Mouse (Mus musculus): ENCODE results near the gene Atrnl1. TPM values are rescaled to one million over a fixed set of nuclear protein-coding genes. Genes with fewer than 3 reads are reported as not detected.

The Atrnl1 gene
- polyA plus RNA-seq, 1 experiment: 8.8 TPM

GRCm38 (mm10) chr19:58100381-58100780 is 489.5 kb downstream of the Atrnl1 start:
- H3K27ac ChIP-seq (ENCODE audit: insufficient read depth, low read depth, low read length): no peak overlapping the region
- H3K4me3 ChIP-seq (ENCODE audit: insufficient read depth, low read length): no peak overlapping the region
- TF ChIP-seq CTCF (IDR thresholded peaks at IDR 0.05; ENCODE audit: low read depth, low read length): no peak
- no peak for TF ChIP-seq POLR2A (IDR thresholded peaks at IDR 0.05; ENCODE audit: borderline replicate concordance, low read depth, low read length)
- H3K4me1 ChIP-seq (ENCODE audit: control insufficient read depth, insufficient read depth, low read length): peaks cover 13% of the 10 kb centered on the region

GRCm38 (mm10) chr19:58104544-58104943 is 493.7 kb downstream of the Atrnl1 start:
- H3K4me1 ChIP-seq (ENCODE audit: control insufficient read depth, insufficient read depth, low read length): peaks cover 24% of the 10 kb centered on the region
- no peak overlapping the region for H3K27ac ChIP-seq (ENCODE audit: insufficient read depth, low read depth, low read length)

GRCm38 (mm10) chr19:58107632-58108031 is 496.8 kb downstream of the Atrnl1 start:
- Histone ChIP-seq H3K27ac (ENCODE audit: insufficient read depth, low read depth, low read length) (no peak overlapping the region), H3K4me3 (ENCODE audit: insufficient read depth, low read length) (no peak overlapping the region), H3K4me1 (ENCODE audit: control insufficient read depth, insufficient read depth, low read length) (peaks cover 24% of the 10 kb centered on the region)
- TF ChIP-seq CTCF (IDR thresholded peaks at IDR 0.05; ENCODE audit: low read depth, low read length): no peak
- no peak for TF ChIP-seq POLR2A (IDR thresholded peaks at IDR 0.05; ENCODE audit: borderline replicate concordance, low read depth, low read length)

More at GRCm38 (mm10) chr19:58104544-58104943, 493.7 kb downstream of the Atrnl1 start:
- no peak overlapping the region for H3K4me3 ChIP-seq (ENCODE audit: insufficient read depth, low read length)
- TF ChIP-seq CTCF (IDR thresholded peaks at IDR 0.05; ENCODE audit: low read depth, low read length) (no peak), POLR2A (IDR thresholded peaks at IDR 0.05; ENCODE audit: borderline replicate concordance, low read depth, low read length) (no peak)

GRCm38 (mm10) chr19:58110491-58110890 is 499.7 kb downstream of the Atrnl1 start:
- TF ChIP-seq CTCF (IDR thresholded peaks at IDR 0.05; ENCODE audit: low read depth, low read length): no peak
- no peak for TF ChIP-seq POLR2A (IDR thresholded peaks at IDR 0.05; ENCODE audit: borderline replicate concordance, low read depth, low read length)
- Histone ChIP-seq H3K27ac (ENCODE audit: insufficient read depth, low read depth, low read length) (no peak overlapping the region), H3K4me1 (ENCODE audit: control insufficient read depth, insufficient read depth, low read length) (peaks cover 10% of the 10 kb centered on the region), H3K4me3 (ENCODE audit: insufficient read depth, low read length) (no peak overlapping the region)

DNA sequence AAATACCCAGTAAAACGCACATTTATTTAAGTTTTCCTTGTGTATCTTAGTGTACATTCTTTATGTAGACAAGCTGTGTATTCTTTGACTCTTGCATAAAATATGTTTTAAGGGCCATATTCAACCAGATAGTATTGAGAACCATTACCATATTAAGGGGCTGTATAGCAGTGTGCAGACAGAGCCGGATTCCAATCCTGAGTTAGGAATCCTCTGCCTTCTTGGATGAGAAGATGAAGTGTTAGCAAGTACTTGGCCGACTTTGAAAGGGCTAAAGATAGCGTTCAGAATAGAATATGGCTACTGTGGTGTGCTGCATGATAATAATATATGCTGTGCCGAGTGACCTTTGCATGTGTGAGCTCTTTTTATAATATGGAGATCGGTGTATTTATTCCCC is 500.5 kb downstream of the Atrnl1 start:
- TF ChIP-seq CTCF (IDR thresholded peaks at IDR 0.05; ENCODE audit: low read depth, low read length) (no peak), POLR2A (IDR thresholded peaks at IDR 0.05; ENCODE audit: borderline replicate concordance, low read depth, low read length) (no peak)
- no peak overlapping the region for H3K4me3 ChIP-seq (ENCODE audit: insufficient read depth, low read length)
- H3K4me1 ChIP-seq (ENCODE audit: control insufficient read depth, insufficient read depth, low read length): peaks cover 9% of the 10 kb centered on the region
- H3K27ac ChIP-seq (ENCODE audit: insufficient read depth, low read depth, low read length): no peak overlapping the region

- H3K4me1 ChIP-seq (ENCODE audit: control insufficient read depth, insufficient read depth, low read length): peaks cover 12% of the 10 kb centered on the region
- H3K4me3 ChIP-seq (ENCODE audit: insufficient read depth, low read length): no peak overlapping the region
- TF ChIP-seq CTCF (IDR thresholded peaks at IDR 0.05; ENCODE audit: low read depth, low read length): no peak
- TF ChIP-seq POLR2A (IDR thresholded peaks at IDR 0.05; ENCODE audit: borderline replicate concordance, low read depth, low read length): no peak
- no peak overlapping the region for H3K27ac ChIP-seq (ENCODE audit: insufficient read depth, low read depth, low read length)
Observed at GRCm38 (mm10) chr19:58112151-58112550, 501.3 kb downstream of the Atrnl1 start.

GRCm38 (mm10) chr19:58113092-58113731 is 502.4 kb downstream of the Atrnl1 start:
- no peak overlapping the region for H3K4me3 ChIP-seq (ENCODE audit: insufficient read depth, low read length)
- no peak for TF ChIP-seq POLR2A (IDR thresholded peaks at IDR 0.05; ENCODE audit: borderline replicate concordance, low read depth, low read length)
- no peak for TF ChIP-seq CTCF (IDR thresholded peaks at IDR 0.05; ENCODE audit: low read depth, low read length)
- peaks cover 14% of the 10 kb centered on the region for H3K4me1 ChIP-seq (ENCODE audit: control insufficient read depth, insufficient read depth, low read length)
- H3K27ac ChIP-seq (ENCODE audit: insufficient read depth, low read depth, low read length): no peak overlapping the region

GRCm38 (mm10) chr19:58117595-58117994 is 506.8 kb downstream of the Atrnl1 start:
- H3K27ac ChIP-seq (ENCODE audit: insufficient read depth, low read depth, low read length): no peak overlapping the region

DNA sequence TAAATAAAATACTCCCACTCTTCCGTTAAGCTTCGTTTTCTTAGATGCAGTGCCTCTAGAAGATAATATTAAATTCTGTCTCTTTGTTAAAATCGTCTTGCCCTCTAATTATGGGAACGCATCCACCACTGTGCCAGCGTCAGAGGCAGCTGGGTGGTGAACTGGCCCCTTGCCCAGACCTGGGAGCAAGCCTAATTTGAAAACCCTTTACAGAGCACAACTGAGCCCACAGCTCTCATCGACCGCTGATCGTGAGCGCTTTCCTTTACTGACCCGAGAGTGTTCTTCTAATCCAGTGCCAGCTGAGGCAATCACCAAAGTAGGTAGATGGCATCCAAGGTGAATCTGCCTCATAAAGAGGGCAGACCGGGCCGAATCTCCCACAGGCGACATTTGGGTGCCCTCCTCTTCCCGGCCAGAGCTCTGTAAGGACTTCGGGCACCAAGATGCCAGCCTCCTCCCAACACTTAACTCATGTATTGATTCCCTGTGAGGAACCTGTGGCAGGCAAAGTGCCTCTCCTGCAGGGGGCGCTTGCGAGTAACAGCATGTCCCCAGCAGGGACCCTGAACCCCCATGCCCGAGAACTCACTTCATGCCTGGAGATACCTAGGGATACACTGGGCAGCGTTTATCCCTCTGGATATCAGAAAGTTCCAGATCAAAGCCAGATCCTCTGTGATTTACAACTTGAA is 507.5 kb downstream of the Atrnl1 start:
- no peak overlapping the region for H3K4me3 ChIP-seq (ENCODE audit: insufficient read depth, low read length)
- no peak overlapping the region for H3K27ac ChIP-seq (ENCODE audit: insufficient read depth, low read depth, low read length)
- peaks cover 14% of the 10 kb centered on the region for H3K4me1 ChIP-seq (ENCODE audit: control insufficient read depth, insufficient read depth, low read length)
- no peak for TF ChIP-seq POLR2A (IDR thresholded peaks at IDR 0.05; ENCODE audit: borderline replicate concordance, low read depth, low read length)
- TF ChIP-seq CTCF (IDR thresholded peaks at IDR 0.05; ENCODE audit: low read depth, low read length): no peak

More at GRCm38 (mm10) chr19:58117595-58117994, 506.8 kb downstream of the Atrnl1 start:
- H3K4me1 ChIP-seq (ENCODE audit: control insufficient read depth, insufficient read depth, low read length): peaks cover 14% of the 10 kb centered on the region
- TF ChIP-seq CTCF (IDR thresholded peaks at IDR 0.05; ENCODE audit: low read depth, low read length) (no peak), POLR2A (IDR thresholded peaks at IDR 0.05; ENCODE audit: borderline replicate concordance, low read depth, low read length) (no peak)
- H3K4me3 ChIP-seq (ENCODE audit: insufficient read depth, low read length): no peak overlapping the region

GRCm38 (mm10) chr19:58118864-58119263 is 508.0 kb downstream of the Atrnl1 start:
- TF ChIP-seq CTCF (IDR thresholded peaks at IDR 0.05; ENCODE audit: low read depth, low read length) (no peak), POLR2A (IDR thresholded peaks at IDR 0.05; ENCODE audit: borderline replicate concordance, low read depth, low read length) (no peak)
- H3K4me1 ChIP-seq (ENCODE audit: control insufficient read depth, insufficient read depth, low read length): peaks cover 14% of the 10 kb centered on the region
- H3K27ac ChIP-seq (ENCODE audit: insufficient read depth, low read depth, low read length): no peak overlapping the region
- H3K4me3 ChIP-seq (ENCODE audit: insufficient read depth, low read length): no peak overlapping the region
